Mouse (Mus musculus) large intestine, adult 2 months (tissue): ENCODE measurements at regions not wholly inside any gene's neighbourhood (a gene's known extent, or its start where the extent isn't known, plus 50 kb on each side); places are given as distances from the start of the nearest gene placed in this dataset.

Experiments
- DNase-seq: peaks from one replicate; pipeline ENCODE4 v3.0.0-alpha.2; 2012; ENCODE audit warnings: low read depth, low spot score
- WGBS: fragments of 180-500 bp; shearing (Covaris S2); methylation state at CpG from one replicate; pipeline ENCODE4 v1.1.7; 2018; 5-methylcytosine and 5-hydroxymethylcytosine counted together

DNA sequence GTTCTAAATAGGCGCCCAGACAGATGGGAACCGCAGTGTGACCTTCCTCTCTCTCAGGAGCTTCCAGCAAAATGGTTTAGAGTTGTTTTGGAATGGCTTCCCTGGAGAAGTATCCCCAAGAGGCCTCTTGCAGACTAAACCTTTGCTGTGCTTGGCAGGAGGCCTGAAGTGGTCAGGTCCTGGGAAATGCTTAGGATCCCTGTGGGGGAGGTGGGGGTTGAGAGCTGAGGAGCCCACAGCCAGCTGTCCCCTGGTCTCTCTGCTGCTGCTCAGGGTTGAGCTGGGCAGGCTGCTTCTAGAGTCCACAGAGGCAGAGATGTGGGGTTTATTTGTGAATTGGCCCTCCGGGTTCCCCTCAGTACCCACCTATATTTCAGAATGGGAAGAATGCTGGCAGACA, 331.3 kb downstream of the Gm826 start:
- WGBS: 48% methylated on average over 3 of the region's 3 CpGs
- no peak for DNase-seq

- DNase-seq: no peak
- WGBS: 66% methylated on average over 4 of the region's 4 CpGs
Observed at GRCm38 (mm10) chr2:160000449-160000848, 333.5 kb downstream of the Gm826 start.

GRCm38 (mm10) chr2:159997395-159997794, 336.6 kb downstream of the Gm826 start:
- WGBS: 60% methylated on average over 9 of the region's 9 CpGs
- DNase-seq: no peak

- DNase-seq: no peak
- WGBS: 68% methylated on average over 3 of the region's 3 CpGs
Observed at GRCm38 (mm10) chr2:159994490-159994889, 339.5 kb downstream of the Gm826 start.

- 91% methylated on average over 7 of the region's 7 CpGs for WGBS
- no peak for DNase-seq
Observed at GRCm38 (mm10) chr2:159986719-159987118, 347.2 kb downstream of the Gm826 start.

GRCm38 (mm10) chr2:159981694-159982093, 352.3 kb downstream of the Gm826 start:
- no peak for DNase-seq
- WGBS: 80% methylated on average over 3 of the region's 3 CpGs

DNA sequence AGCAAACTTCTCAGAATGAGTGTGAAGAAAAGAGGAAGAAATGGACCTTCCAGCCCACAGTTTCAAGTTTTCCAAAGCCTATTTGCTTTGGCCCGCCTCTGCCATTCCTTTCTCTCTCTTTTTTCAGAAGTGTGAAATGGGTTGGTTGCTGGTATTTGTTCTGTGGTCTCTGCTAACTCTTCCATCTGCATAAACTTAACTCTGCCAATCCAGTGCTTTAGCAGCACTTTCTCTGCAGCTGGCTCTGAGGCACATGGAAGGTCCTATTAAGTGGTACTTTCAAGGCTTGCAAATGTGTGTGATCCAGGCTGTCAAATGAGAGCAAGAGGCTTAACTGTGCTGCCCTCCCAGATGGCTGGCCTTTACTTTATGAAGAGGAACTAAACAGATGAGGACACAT, 383.6 kb downstream of the Gm826 start:
- no peak for DNase-seq
- 35% methylated on average over 1 of the region's 1 CpGs for WGBS

GRCm38 (mm10) chr2:159949046-159949445, 384.9 kb downstream of the Gm826 start:
- 78% methylated on average over 4 of the region's 4 CpGs for WGBS
- no peak for DNase-seq

DNA sequence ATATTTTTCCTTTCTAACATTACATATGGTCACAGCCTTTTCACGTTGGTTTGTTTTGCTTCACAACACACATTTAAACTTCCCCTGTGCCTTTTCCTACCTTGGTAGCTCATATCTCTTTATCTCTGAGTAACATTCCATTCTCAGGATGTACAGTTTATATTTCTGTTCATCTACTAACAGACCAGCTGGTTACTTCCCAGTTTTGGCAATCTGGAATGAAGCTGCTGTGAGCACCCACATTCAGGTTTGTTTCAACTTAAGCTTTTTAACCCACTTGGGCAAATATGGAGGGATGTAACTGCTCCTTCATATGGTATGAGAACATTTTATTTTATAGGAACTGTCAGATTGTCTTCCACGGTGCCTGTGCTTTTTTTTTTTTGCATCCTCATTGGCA, 403.2 kb downstream of the Gm826 start:
- no peak for DNase-seq
- 76% methylated on average over 2 of the region's 2 CpGs for WGBS

DNA sequence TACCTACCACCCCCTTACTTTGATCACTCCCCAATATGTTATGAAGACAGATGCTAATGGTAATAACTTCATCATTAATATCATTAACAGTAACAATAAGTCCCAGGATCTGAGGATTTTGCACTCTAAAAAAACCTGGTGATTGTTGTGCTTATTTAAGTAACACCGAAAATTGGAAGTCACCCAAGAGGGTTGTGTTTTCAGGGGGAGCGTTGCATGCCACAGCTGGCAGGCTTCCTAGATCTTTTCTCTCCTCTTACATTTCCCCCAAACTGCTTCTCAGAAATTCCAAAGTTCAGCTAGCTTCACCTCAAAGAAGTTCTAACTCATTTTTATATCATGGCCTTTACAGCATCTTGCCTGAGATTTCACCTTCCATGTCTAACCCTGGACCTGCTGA, 444.3 kb downstream of the Gm826 start:
- DNase-seq: no peak
- 67% methylated on average over 2 of the region's 2 CpGs for WGBS

DNA sequence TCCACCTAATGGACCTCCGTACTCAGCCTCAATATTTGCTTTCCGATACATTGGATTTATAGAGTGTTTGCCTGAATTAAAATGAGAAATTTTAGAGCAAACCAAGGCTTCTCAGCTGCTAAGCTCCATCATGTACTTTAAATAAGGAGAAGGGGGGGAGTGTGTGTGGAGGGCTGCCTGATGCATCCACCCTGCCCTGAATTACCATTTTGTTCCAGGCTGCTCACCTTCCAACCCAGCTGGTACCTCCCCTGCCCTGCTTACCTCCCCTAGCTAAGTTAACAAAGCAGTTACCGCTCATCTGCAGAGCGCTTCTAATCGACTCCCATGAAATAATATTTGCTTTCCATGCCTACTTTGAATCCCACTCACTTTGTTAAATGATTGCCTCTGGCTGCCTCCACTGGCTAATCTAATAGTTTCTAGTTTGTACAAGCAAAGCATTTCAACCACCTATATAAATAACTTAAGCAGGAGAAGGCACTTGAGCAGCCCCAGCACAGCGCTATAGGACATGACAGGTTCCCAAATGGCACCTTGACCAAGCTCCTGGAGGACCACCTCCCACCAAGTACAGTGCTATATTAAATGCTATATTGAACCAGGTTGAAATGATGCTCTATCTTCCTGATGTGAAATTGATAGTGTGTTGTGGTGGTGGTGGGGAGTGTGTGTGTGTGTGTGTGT, 449.0 kb downstream of the Gm826 start:
- DNase-seq: no peak
- 53% methylated on average over 6 of the region's 6 CpGs for WGBS

DNA sequence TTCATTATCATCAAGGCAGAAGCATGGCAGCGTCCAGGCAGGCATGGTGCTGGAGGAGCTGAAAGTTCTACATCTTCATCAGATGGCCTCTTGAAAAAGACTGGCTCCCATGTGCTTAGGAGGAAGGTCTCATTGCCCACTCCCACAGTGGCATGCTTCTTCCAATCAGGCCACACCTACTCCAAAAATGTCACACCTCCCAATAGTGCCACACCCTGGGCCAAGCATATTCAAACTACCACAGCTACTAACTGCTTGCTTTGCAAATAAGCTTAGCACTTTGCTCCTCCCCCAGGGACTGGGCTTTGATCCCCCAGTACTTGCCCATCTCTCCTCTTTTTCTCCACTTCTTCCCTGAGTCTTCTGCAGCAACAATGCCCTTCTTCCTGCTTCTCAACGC, 467.0 kb downstream of the Gm826 start:
- 48% methylated on average over 2 of the region's 2 CpGs for WGBS
- no peak for DNase-seq

DNA sequence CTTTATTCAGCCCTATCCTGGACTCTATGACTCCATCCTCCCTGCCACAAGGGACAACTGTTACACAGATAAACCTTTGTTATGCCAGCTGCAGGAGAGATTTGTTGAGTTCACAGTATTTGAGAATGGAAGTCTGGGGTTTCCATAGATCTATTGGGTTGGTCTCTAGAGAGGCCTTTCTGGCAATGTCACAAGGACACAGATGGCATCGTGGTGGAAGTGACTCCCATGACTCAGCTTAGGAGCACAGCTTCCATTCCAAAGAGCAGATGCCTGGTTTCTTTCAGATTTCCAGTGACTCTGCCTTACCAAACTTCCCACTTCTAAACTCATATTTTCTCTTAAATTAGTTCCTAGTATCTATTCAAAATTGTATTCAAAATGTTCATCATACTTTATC, 467.6 kb downstream of the Gm826 start:
- 70% methylated on average over 1 of the region's 1 CpGs for WGBS
- DNase-seq: no peak

DNA sequence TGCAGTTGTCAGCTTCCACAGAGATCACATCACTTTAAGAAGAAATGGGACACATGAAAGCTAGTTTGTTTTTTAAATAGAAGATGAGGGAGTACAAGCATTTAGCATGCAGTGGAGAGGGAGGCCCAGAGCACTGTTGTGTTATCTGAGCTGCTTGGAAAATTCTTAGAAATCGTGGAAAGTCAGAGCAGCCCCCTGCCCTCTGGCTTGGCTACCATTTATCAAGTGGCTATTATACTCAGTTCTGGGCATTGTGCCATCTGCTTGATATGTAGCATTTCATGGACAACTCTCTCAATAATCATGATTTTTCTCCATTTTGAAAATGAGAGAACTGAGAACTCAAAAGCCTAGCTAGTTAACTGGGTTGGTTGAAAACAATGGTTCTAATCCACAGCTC, 470.8 kb downstream of the Gm826 start:
- WGBS: 58% methylated on average over 1 of the region's 1 CpGs
- no peak for DNase-seq

DNA sequence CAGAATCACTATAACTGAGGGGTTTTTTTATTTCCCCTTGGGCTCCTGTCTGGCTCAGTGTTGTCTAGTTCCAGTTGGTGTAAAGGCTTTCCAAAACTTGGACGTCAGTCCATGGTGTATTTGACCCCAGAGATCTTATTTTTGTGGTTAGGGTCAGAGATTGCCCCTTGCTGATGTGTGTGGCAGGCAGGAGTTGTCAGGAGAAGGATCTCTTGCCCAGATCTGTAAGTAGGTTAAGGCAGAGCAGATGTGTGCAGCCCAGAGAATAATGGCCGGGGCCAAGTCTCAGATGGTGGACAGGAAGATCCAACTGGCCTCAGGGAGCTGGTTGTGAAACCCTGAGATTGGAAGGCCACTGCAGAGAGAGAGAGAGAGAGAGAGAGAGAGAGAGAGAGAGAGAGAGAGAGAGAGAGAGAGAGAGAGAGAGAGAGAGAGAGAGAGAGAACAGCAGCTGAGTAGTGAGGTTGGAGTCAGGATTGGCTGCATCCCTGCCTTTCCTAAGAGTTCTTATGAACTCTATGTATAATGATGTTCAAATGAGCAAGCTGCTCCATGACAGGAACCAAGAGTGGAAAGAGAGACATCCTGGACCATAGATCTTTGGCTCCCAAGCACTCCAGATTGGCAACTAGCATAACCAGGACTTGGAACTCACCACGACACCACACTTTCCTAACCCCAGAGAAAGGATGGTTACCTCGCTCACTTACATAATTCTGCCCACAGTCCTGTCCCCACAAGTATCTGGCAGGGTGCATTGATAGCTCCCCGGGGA, 479.9 kb downstream of the Gm826 start:
- no peak for DNase-seq
- WGBS: 79% methylated on average over 5 of the region's 5 CpGs

DNA sequence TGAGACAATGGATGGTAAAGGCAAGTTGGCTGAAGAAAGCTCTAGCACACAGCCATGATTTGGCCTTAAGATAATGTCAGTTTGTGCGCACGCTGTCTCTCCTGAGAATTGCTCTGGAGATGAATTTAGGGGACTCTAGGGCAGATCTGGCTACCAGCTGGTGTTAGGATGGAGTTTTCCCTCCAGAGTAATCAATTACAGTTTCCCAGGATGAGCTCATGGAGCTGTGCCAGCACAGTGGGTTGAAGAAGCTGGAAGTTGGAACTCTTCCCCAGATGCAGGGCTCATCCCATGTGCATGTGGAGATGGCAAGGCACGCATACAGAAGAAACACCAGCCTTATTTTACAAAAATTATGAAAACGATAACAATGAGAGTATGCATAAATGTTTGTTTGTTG, 481.0 kb downstream of the Gm826 start:
- 81% methylated on average over 4 of the region's 4 CpGs for WGBS
- DNase-seq: no peak

DNA sequence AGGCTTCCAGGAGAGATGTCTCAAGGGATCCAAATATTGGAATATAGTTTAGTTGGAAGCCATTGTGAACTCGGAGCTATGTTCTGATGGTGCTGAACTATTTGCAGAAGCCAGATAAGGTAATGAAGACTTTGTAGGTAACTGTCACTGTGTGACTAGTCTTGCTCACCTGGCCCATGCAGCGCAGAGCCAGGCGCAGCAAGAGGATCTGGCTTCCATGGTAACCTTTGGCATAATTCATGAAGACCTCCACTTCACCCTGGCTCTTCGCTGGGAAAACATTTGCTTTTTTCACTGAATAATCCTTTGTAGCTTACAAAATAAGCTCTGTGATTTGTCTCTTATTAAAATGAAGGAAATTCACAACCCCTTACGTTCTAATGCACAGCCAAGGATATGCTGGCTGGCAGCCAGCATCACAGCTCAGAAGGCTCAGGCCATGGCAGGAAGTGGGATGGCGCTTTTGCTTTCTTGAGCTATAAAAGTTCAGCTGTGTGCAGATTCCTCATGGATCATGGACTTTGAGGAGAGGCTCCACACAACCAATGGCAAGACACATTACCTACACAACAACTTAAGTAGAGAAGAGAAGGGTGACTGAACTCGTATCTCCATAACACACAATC, 501.4 kb downstream of the Gm826 start:
- 69% methylated on average over 7 of the region's 7 CpGs for WGBS
- DNase-seq: no peak

DNA sequence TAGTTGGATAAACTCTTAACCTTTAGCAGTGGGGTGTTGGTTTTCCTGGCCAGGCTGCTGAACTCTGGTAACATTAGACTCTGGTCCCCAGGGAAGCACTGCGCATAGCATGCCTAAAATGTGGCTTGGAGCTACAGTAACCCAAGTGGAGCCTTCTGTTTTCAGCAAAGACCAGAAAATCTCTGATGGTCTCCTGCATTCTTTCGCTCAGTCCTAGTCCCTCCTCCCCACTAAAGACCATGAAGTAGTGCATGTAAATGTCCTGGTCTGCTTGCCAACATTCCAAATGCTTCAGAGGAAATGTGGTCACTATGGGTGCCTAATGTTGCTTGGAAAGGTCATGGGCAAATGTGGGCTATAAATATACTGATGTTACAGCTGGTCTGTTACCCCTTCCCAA, 507.5 kb downstream of the Gm826 start:
- WGBS: 89% methylated on average over 2 of the region's 2 CpGs
- DNase-seq: no peak

GRCm38 (mm10) chr2:159818556-159818955, 515.4 kb downstream of the Gm826 start:
- no peak for DNase-seq
- 77% methylated on average over 2 of the region's 2 CpGs for WGBS

DNA sequence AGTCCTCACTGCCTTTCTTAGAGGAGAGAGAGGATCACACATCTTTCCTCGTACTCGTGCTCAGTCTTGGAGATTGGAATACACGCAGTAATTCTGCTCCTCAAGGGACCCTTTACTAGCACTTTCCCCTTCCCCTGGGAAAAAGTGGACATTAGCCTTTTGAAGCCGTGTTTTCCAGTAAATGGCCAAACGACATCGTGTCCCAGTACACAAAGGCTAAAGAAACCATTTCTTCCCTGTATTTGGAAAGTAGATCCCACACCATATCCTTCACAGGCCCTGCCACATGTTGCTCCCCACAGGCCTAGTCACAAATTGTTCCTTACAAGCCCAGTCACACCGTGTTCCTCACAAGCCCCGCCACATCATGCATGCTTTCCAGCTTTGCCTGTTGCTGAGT, 517.6 kb downstream of the Gm826 start:
- WGBS: 87% methylated on average over 8 of the region's 8 CpGs

More for the DNA sequence above, 517.6 kb downstream of the Gm826 start:
- no peak for DNase-seq
